7 mouse cellular contexts compared by ENCODE assay signal in the genomic region with DNA sequence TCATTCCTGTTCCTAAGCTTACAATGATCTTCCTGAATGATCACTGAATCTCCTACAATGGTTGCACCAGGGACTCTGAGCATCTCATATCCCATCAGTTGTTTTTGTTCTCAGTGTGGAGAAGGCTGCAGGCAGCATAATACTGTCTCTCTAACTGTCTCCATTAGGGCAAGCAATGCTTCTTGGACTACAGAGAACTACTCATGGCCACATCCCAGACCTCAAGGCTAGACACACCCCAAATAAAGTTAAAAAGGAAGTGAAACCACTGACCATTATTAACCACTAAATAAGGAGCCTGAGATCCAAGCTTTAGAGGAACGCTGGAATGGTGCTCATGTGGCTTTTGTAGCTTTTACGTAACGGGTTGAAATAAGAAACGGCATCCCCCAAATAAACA. TPM values are rescaled to one million over a fixed set of nuclear protein-coding genes. Genes with fewer than 3 reads are reported as not detected.
A peak's percentile ranks its signal among the peaks of the same experiment; 100 is the strongest.
DNase-seq lines count a peak whose midpoint lies in the region; ATAC-seq and TF ChIP-seq lines count a peak whose summit lies in the region.

No protein-coding gene starts in this region.

- 77% methylated on average over 4 of the region's 4 CpGs for WGBS in lung, embryonic 15.5 days
- WGBS in lung, adult 2 months, result 39% methylated on average over 4 of the region's 4 CpGs
- WGBS in heart, embryonic 12.5 days, result 87% methylated on average over 4 of the region's 4 CpGs
- 51% methylated on average over 4 of the region's 4 CpGs for WGBS in kidney, postnatal 0 days
- 80% methylated on average over 4 of the region's 4 CpGs for WGBS in stomach, embryonic 15.5 days

- H3K4me1 ChIP-seq in lung, embryonic 15.5 days, result peaks cover 10% of the 10 kb centered on the region
- H3K4me1 ChIP-seq in lung, adult 2 months (ENCODE audit: control insufficient read depth, insufficient read depth, low read length), result peaks cover 28% of the 10 kb centered on the region
- H3K4me1 ChIP-seq in heart, embryonic 12.5 days (replicated peaks), result peaks cover 4% of the 10 kb centered on the region
- no peaks in the 10 kb centered on the region; the same call in 1 of the 2 replicates for H3K4me1 ChIP-seq in kidney, postnatal 0 days (replicated peaks; ENCODE audit: insufficient read depth, low read length)
- H3K4me1 ChIP-seq in stomach, embryonic 15.5 days, result no peaks in the 10 kb centered on the region

- H3K9ac ChIP-seq in lung, embryonic 15.5 days, result no peak overlapping the region
- no peak overlapping the region for H3K9ac ChIP-seq in heart, embryonic 12.5 days
- H3K9ac ChIP-seq in kidney, postnatal 0 days (ENCODE audit: low read depth, low read length), result no peak overlapping the region
- no peak overlapping the region for H3K9ac ChIP-seq in stomach, embryonic 15.5 days

- no peaks in the 10 kb centered on the region for H3K9me3 ChIP-seq in lung, embryonic 15.5 days
- no peaks in the 10 kb centered on the region for H3K9me3 ChIP-seq in heart, embryonic 12.5 days (replicated peaks)
- H3K9me3 ChIP-seq in kidney, postnatal 0 days (replicated peaks; ENCODE audit: low read length), result no peaks in the 10 kb centered on the region
- H3K9me3 ChIP-seq in stomach, embryonic 15.5 days, result no peaks in the 10 kb centered on the region

- no peak overlapping the region for H3K4me2 ChIP-seq in lung, embryonic 15.5 days
- H3K4me2 ChIP-seq in heart, embryonic 12.5 days, result no peak overlapping the region
- no peak overlapping the region for H3K4me2 ChIP-seq in kidney, postnatal 0 days (ENCODE audit: low read length)
- H3K4me2 ChIP-seq in stomach, embryonic 15.5 days, result no peak overlapping the region

- ATAC-seq in lung, embryonic 15.5 days (ENCODE audit: borderline replicate concordance, extremely low read depth, low FRiP score, low TSS enrichment), result no peak
- no peak for ATAC-seq in heart, embryonic 12.5 days (ENCODE audit: insufficient number of reproducible peaks, low FRiP score)
- ATAC-seq in kidney, postnatal 0 days (replicated peaks; ENCODE audit: low FRiP score, low read depth), result no peak
- ATAC-seq in stomach, embryonic 15.5 days (ENCODE audit: insufficient read depth, low FRiP score, low read depth), result no peak

- TF ChIP-seq POLR2A in lung, adult 2 months (IDR thresholded peaks at IDR 0.05; ENCODE audit: borderline replicate concordance, extremely low read depth, low read depth, low read length), result no peak

- no peak for TF ChIP-seq CTCF in lung, adult 2 months (IDR thresholded peaks at IDR 0.05; ENCODE audit: insufficient read depth, low read length)
- no peak for TF ChIP-seq CTCF in kidney, postnatal 0 days (IDR thresholded peaks at IDR 0.05; ENCODE audit: low read depth)

- H3K27me3 ChIP-seq in lung, embryonic 15.5 days, result no peaks in the 10 kb centered on the region
- H3K27me3 ChIP-seq in heart, embryonic 12.5 days (replicated peaks), result peaks cover 70% of the 10 kb centered on the region
- H3K27me3 ChIP-seq in kidney, postnatal 0 days (ENCODE audit: insufficient read depth, low read length), result no peaks in the 10 kb centered on the region
- H3K27me3 ChIP-seq in stomach, embryonic 15.5 days (replicated peaks), result no peaks in the 10 kb centered on the region

- no peak overlapping the region for H3K4me3 ChIP-seq in lung, embryonic 15.5 days
- no peak overlapping the region for H3K4me3 ChIP-seq in lung, adult 2 months (replicated peaks; ENCODE audit: extremely low read depth, low read depth, low read length)
- H3K4me3 ChIP-seq in heart, embryonic 12.5 days, result no peak overlapping the region
- no peak overlapping the region for H3K4me3 ChIP-seq in kidney, postnatal 0 days (replicated peaks; ENCODE audit: low read depth, low read length)
- H3K4me3 ChIP-seq in stomach, embryonic 15.5 days (replicated peaks), result no peak overlapping the region

- H3K27ac ChIP-seq in lung, embryonic 15.5 days, result peak overlapping the region; percentile 72
- peak overlapping the region; percentile 16; the same call in 1 of the 2 replicates for H3K27ac ChIP-seq in heart, embryonic 12.5 days (ENCODE audit: poor library complexity, severe bottlenecking)
- peak overlapping the region; percentile 75 for H3K27ac ChIP-seq in kidney, postnatal 0 days
- H3K27ac ChIP-seq in stomach, embryonic 15.5 days, result peak overlapping the region; percentile 16; the same call in 1 of the 2 replicates

- DNase-seq in lung, adult 2 months, result no peak
- no peak for DNase-seq in kidney, postnatal 0 days (ENCODE audit: low spot score)
- DNase-seq in cerebellum, postnatal 4 days (ENCODE audit: low spot score in 2 of 2), result no peak
- DNase-seq in neural tube, embryonic 10.5 days (ENCODE audit: extremely low spot score, low spot score), result no peak

- no peaks in the 10 kb centered on the region for H3K36me3 ChIP-seq in lung, embryonic 15.5 days
- H3K36me3 ChIP-seq in heart, embryonic 12.5 days, result no peaks in the 10 kb centered on the region
- H3K36me3 ChIP-seq in kidney, postnatal 0 days (ENCODE audit: insufficient read depth, low read length), result no peaks in the 10 kb centered on the region
- H3K36me3 ChIP-seq in stomach, embryonic 15.5 days, result no peaks in the 10 kb centered on the region

RNA-seq across cellular contexts. Expression of gene Nedd9, which starts 20.5 kb away (rescaled TPM):
- polyA plus RNA-seq in lung, embryonic 15.5 days (2015; fragmentation: Nextera tagmentation; extraction: Ambion mirVana), result 71.7 and 76.3 TPM in 2 replicates
- polyA plus RNA-seq in lung, adult 2 months (2012; rRNA removed), result 49.2 and 60.8 TPM in 2 replicates
- polyA plus RNA-seq in heart, embryonic 12.5 days (2016; fragmentation: Nextera tagmentation; extraction: Ambion mirVana), result 19.0 and 19.8 TPM in 2 replicates
- polyA plus RNA-seq in kidney, postnatal 0 days (2015; fragmentation: Nextera tagmentation; extraction: Ambion mirVana), result 26.4 and 27.3 TPM in 2 replicates
- 23.8 and 26.6 TPM in 2 replicates for polyA plus RNA-seq in stomach, embryonic 15.5 days (2015; fragmentation: Nextera tagmentation; extraction: Ambion mirVana)

Comparison
In these comparisons a context has a peak if more than half of its experiments do, and no peak if none do; other contexts are left out.
1. H3K27ac ChIP-seq: peak in every context shown above with its lines; median percentile 75 in kidney, postnatal 0 days; 72 in lung, embryonic 15.5 days; 16 in heart, embryonic 12.5 days; 16 in stomach, embryonic 15.5 days.